Mouse (Mus musculus) ES-Bruce4 (cell line): ENCODE data around the gene Rbm28. TPM values are rescaled to one million over a fixed set of nuclear protein-coding genes. Genes with fewer than 3 reads are reported as not detected.

Source experiments
- H3K27ac ChIP-seq: 2 replicates; pipeline ENCODE4 v1.5.1; 2012; ENCODE audit warnings: low read length, inconsistent platforms; ENCODE audit not compliant: insufficient read depth
- H3K27me3 ChIP-seq: 2 replicates; pipeline ENCODE4 v1.6.1; 2012; ENCODE audit warnings: mild to moderate bottlenecking, low read length, inconsistent platforms; ENCODE audit not compliant: control insufficient read depth, poor library complexity, insufficient read depth, severe bottlenecking
- H3K36me3 ChIP-seq: 2 replicates; pipeline ENCODE4 v1.6.1; 2012; ENCODE audit warnings: inconsistent platforms, mild to moderate bottlenecking, low read length, moderate library complexity; ENCODE audit not compliant: control insufficient read depth, poor library complexity, insufficient read depth, severe bottlenecking
- H3K4me1 ChIP-seq: one replicate; pipeline ENCODE4 v1.8.1; 2011; ENCODE audit warnings: low read length; ENCODE audit not compliant: control insufficient read depth, insufficient read depth
- H3K4me3 ChIP-seq: 2 replicates; pipeline ENCODE4 v1.5.1; 2011; ENCODE audit warnings: low read depth, mild to moderate bottlenecking, low read length
- H3K9ac ChIP-seq: 2 replicates; pipeline ENCODE4 v1.6.1; 2012; ENCODE audit warnings: low read depth, mild to moderate bottlenecking, inconsistent platforms; ENCODE audit not compliant: poor library complexity, severe bottlenecking
- H3K9me3 ChIP-seq: replicated peaks from 2 replicates; pipeline ENCODE4 v1.6.1; 2012; ENCODE audit warnings: mild to moderate bottlenecking, low read length, inconsistent platforms; ENCODE audit not compliant: control insufficient read depth, poor library complexity, insufficient read depth, severe bottlenecking
- CTCF ChIP-seq: IDR thresholded peaks from one replicate; pipeline ENCODE4 v1.8.1; 2011; ENCODE audit warnings: low read depth, low read length
- EP300 ChIP-seq: IDR thresholded peaks from 2 replicates; pipeline ENCODE4 v1.6.1; 2011; ENCODE audit warnings: low read depth, low read length; ENCODE audit not compliant: insufficient read depth
- POLR2A ChIP-seq: IDR thresholded peaks from one replicate; pipeline ENCODE4 v1.8.1; 2011; ENCODE audit warnings: low read length; ENCODE audit not compliant: insufficient read depth
- polyA plus RNA-seq: library from polyadenylated mRNA; stranded (reverse); fragments of >200 nt; gene quantifications from 2 replicates; pipeline ENCODE4 v1.2.4, GENCODE M21; 2011; ENCODE audit warnings: low read depth; ENCODE audit not compliant: missing spikeins, insufficient read depth, insufficient read length

Gene Rbm28
- 94.5 and 97.0 TPM in 2 replicates for polyA plus RNA-seq

- H3K9me3 ChIP-seq, result no peaks in the 10 kb centered on the region
- H3K36me3 ChIP-seq, result peaks cover 6% of the 10 kb centered on the region
- no peaks in the 10 kb centered on the region for H3K4me1 ChIP-seq
- H3K27me3 ChIP-seq, result no peaks in the 10 kb centered on the region; the same call in 1 of the 2 replicates
- peak within 1 kb of the TSS; percentile 54 for H3K9ac ChIP-seq
- TF ChIP-seq CTCF (no peak), POLR2A (peak; percentile 67), EP300 (no peak)
- peak within 1 kb of the TSS; percentile 89 for H3K4me3 ChIP-seq
- no peak within 1 kb of the TSS for H3K27ac ChIP-seq
Observed at GRCm38 (mm10) chr6:29164314-29165244, at the start of gene Rbm28. Rbm28 (minus strand) TSS chr6:29165006.

- Histone ChIP-seq H3K9ac (no peak overlapping the region), H3K9me3 (no peaks in the 10 kb centered on the region), H3K27me3 (0 out of 2 replicates have a peak, but pooled peaks cover 3% of the 10 kb centered on the region), H3K4me1 (no peaks in the 10 kb centered on the region), H3K4me3 (no peak overlapping the region), H3K27ac (no peak overlapping the region), H3K36me3 (no peaks in the 10 kb centered on the region)
- TF ChIP-seq CTCF (no peak), POLR2A (no peak), EP300 (no peak)
Observed at GRCm38 (mm10) chr6:29214245-29214644, 49.4 kb upstream of the Rbm28 start.

DNA sequence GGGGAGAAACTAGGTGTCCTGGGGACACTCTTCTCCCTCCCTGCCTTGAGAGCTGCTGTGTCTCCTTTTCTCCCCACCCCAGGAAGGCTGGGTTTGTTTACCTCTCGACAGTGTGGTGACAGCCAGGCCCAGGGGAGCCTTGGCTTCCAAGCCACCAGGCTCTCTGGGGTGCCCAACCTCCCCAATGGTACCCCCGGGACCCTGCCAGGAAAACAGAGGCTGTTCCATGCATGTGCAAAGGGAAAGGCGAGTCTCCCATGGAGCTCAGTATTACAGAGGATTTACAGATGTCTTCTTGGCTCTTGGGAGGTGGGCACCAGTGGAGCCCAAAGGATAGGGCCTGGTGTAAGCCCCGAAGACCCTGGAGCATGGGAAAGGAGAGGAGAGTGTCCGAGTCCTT lies 48.6 kb upstream of the Rbm28 start:
- Histone ChIP-seq H3K4me3 (no peak overlapping the region), H3K27ac (no peak overlapping the region), H3K27me3 (0 out of 2 replicates have a peak, but pooled peaks cover 3% of the 10 kb centered on the region), H3K36me3 (no peaks in the 10 kb centered on the region), H3K9me3 (no peaks in the 10 kb centered on the region), H3K4me1 (no peaks in the 10 kb centered on the region), H3K9ac (no peak overlapping the region)
- TF ChIP-seq POLR2A, result no peak
- no peak for TF ChIP-seq EP300
- no peak for TF ChIP-seq CTCF

DNA sequence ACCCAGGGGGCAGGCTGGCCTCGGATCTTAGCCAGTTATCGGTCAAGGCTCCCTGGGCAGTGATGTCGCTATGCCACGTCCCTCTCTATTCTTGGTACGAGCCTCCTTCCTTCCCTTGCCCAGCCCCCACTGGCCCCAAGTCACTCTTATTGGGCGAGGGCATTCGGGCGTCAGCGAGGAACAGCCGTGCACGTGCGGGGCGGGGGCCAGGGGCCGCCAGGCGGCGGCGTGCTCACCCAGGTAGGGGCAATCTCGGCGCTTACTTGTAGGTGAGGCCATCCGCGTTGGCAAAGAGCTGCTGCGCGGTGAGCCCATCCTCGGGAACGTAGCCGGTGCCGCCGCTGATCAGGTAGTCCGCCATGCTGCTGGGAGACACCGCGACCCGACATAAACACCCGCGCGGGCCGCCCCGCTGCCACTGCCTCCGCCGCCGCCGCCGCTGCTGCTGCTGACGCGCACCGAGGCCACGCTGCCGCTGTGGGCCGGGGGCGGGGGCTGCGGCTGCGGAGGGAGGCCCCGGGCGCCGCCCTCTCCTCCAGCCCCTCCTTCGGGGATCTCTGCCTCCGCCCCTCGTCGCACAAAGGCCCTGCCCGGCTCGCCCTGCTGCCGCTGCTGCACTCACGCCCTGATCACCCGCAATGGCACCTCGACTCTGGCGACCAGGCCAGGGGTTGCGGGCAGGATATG lies 47.1 kb upstream of the Rbm28 start:
- Histone ChIP-seq H3K9me3 (no peaks in the 10 kb centered on the region), H3K27me3 (0 out of 2 replicates have a peak, but pooled peaks cover 3% of the 10 kb centered on the region), H3K27ac (no peak overlapping the region), H3K36me3 (no peaks in the 10 kb centered on the region; the same call in 1 of the 2 replicates), H3K4me1 (no peaks in the 10 kb centered on the region), H3K4me3 (peak overlapping the region; percentile 89), H3K9ac (peak overlapping the region; percentile 66)
- TF ChIP-seq POLR2A, result peak; percentile 23
- TF ChIP-seq CTCF, result no peak
- no peak for TF ChIP-seq EP300

GRCm38 (mm10) chr6:29211146-29211545 lies 46.3 kb upstream of the Rbm28 start:
- no peak for TF ChIP-seq POLR2A
- TF ChIP-seq CTCF, result no peak
- TF ChIP-seq EP300, result no peak
- Histone ChIP-seq H3K9me3 (no peaks in the 10 kb centered on the region), H3K4me1 (no peaks in the 10 kb centered on the region), H3K27ac (no peak overlapping the region), H3K36me3 (no peaks in the 10 kb centered on the region; the same call in 1 of the 2 replicates), H3K9ac (peak overlapping the region; percentile 66), H3K4me3 (peak overlapping the region; percentile 89), H3K27me3 (0 out of 2 replicates have a peak, but pooled peaks cover 3% of the 10 kb centered on the region)
